Mouse (Mus musculus): ENCODE data around the gene Zar1l. TPM values are rescaled to one million over a fixed set of nuclear protein-coding genes. Genes with fewer than 3 reads are reported as not detected.

Gene Zar1l
- not detected in 2 replicates for total RNA-seq (2014; rRNA removed)
- polyA plus RNA-seq (2012; rRNA removed) = not detected in 2 replicates

DNA sequence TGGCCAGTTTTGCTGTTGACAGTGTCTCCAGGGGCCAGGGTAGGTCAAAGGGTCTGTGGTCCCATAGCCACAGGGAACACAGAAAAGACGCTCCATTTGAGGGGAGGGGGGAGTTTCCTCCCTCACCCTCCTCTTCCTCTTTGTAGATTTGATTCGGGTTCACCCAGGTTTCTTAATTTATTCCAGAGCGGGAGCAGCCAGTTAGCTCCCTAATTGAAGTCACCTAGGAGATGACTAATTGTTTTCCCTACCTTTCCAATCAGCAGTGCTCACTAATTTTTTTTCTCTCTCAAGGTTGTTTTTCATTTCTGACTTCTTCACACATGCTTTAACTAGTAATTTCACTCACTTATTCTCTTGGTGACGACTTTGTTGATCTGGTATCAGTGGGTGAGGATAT is at the start of gene Zar1l:
Gene Zar1l, minus strand, starts transcription at position 101 of the 400 bp plus-strand sequence.
- Histone ChIP-seq H3K4me3 (ENCODE audit: insufficient read depth, low read depth, low read length) (no peak within 1 kb of the TSS), H3K4me1 (ENCODE audit: control insufficient read depth, insufficient read depth, low read length) (no peaks in the 10 kb centered on the region), H3K27me3 (ENCODE audit: control insufficient read depth, insufficient read depth, low read length) (no peaks in the 10 kb centered on the region), H3K36me3 (ENCODE audit: control insufficient read depth, insufficient read depth, low read length) (no peaks in the 10 kb centered on the region), H3K79me2 (ENCODE audit: control insufficient read depth, insufficient read depth, low read length) (no peaks in the 10 kb centered on the region), H3K27ac (replicated peaks; ENCODE audit: insufficient read depth, low read depth, low read length) (no peak within 1 kb of the TSS), H3K9ac (ENCODE audit: low read depth, low read length) (no peak within 1 kb of the TSS)
- no peak for DNase-seq (ENCODE audit: extremely low read depth, low read depth, low spot score)
- no peak for TF ChIP-seq CTCF (IDR thresholded peaks at IDR 0.05; ENCODE audit: low read depth, low read length)
- 67% methylated on average over 4 of the region's 4 CpGs for WGBS

DNA sequence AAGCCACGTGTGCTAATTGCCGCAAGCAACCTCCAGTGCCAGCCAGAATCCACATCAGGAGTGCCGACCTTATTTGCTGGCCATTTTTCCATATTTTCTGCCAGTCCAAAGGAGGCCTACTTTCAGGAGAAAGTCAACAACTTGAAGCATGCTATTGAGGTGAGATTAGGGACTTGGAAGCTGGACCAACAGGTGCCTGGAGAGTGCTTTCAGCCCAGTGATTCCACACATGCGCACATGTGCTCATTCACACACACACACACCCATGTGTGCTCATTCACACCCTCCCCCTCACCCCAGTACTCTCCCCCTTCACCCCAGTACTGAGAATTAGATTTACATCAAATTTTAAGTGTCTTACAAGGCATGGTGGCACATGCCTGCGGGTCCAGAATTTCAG is 49.0 kb upstream of the Zar1l start:
- WGBS = 91% methylated on average over 5 of the region's 5 CpGs
- DNase-seq (ENCODE audit: extremely low read depth, low read depth, low spot score) = no peak
- H3K4me1 ChIP-seq (ENCODE audit: control insufficient read depth, insufficient read depth, low read length) = peaks cover 2% of the 10 kb centered on the region; the same call in 1 of the 2 replicates

DNA sequence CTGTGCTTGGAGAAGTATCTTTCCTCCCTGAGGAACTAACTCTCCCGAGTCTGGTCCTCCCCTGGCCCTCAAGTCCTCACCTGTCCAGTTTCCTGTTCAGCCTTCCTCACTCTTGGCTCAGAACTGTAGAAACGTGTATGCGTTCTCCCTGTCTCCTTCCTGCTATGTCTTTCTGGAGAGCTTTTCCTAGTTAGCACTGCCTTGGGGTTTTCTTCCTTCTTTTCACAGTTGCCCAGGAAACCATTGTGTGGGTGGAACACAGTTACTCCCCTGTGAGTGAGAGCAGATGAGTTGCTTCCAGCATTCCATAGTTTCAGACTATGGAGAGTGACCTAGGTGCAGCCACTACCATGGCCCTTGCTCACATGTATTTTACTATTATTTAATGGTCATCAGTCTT is 48.3 kb upstream of the Zar1l start:
- WGBS = 56% methylated on average over 3 of the region's 3 CpGs
- Histone ChIP-seq H3K36me3 (ENCODE audit: control insufficient read depth, insufficient read depth, low read length) (peaks cover 16% of the 10 kb centered on the region), H3K27ac (replicated peaks; ENCODE audit: insufficient read depth, low read depth, low read length) (no peak overlapping the region), H3K27me3 (ENCODE audit: control insufficient read depth, insufficient read depth, low read length) (no peaks in the 10 kb centered on the region), H3K79me2 (ENCODE audit: control insufficient read depth, insufficient read depth, low read length) (no peaks in the 10 kb centered on the region), H3K4me3 (ENCODE audit: insufficient read depth, low read depth, low read length) (no peak overlapping the region), H3K4me1 (ENCODE audit: control insufficient read depth, insufficient read depth, low read length) (peaks cover 2% of the 10 kb centered on the region; the same call in 1 of the 2 replicates), H3K9ac (ENCODE audit: low read depth, low read length) (no peak overlapping the region)
- DNase-seq (ENCODE audit: extremely low read depth, low read depth, low spot score) = no peak
- TF ChIP-seq CTCF (IDR thresholded peaks at IDR 0.05; ENCODE audit: low read depth, low read length) (no peak), POLR2A (IDR thresholded peaks at IDR 0.05; ENCODE audit: extremely low read depth, insufficient read depth, low read length) (no peak)

More for the DNA sequence above, 49.0 kb upstream of the Zar1l start:
- Histone ChIP-seq H3K27me3 (ENCODE audit: control insufficient read depth, insufficient read depth, low read length) (no peaks in the 10 kb centered on the region), H3K79me2 (ENCODE audit: control insufficient read depth, insufficient read depth, low read length) (no peaks in the 10 kb centered on the region), H3K27ac (replicated peaks; ENCODE audit: insufficient read depth, low read depth, low read length) (no peak overlapping the region), H3K4me3 (ENCODE audit: insufficient read depth, low read depth, low read length) (no peak overlapping the region), H3K9ac (ENCODE audit: low read depth, low read length) (no peak overlapping the region), H3K36me3 (ENCODE audit: control insufficient read depth, insufficient read depth, low read length) (peaks cover 20% of the 10 kb centered on the region)
- TF ChIP-seq CTCF (IDR thresholded peaks at IDR 0.05; ENCODE audit: low read depth, low read length) (no peak), POLR2A (IDR thresholded peaks at IDR 0.05; ENCODE audit: extremely low read depth, insufficient read depth, low read length) (no peak)

DNA sequence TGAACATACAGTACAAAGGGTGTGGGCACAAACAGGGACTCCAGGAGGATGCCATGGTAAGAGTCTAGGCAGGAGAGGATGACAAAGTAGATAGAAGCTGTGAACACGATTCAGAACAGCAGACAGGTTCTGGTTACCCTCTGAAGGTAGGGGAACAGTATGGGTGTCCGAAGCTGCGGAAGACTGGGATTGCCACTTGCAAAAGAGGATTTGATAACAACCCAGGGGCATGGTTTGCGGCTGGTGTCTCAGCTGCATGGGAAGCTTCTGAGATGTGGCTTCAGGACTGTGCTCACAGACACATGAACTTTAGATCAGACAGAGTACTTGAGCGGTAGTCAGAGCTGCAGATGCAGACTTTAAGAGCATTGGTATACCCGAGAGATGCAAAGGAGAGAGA is 46.5 kb upstream of the Zar1l start:
- H3K4me1 ChIP-seq (ENCODE audit: control insufficient read depth, insufficient read depth, low read length) = peaks cover 2% of the 10 kb centered on the region; the same call in 1 of the 2 replicates
- no peak for DNase-seq (ENCODE audit: extremely low read depth, low read depth, low spot score)
- 94% methylated on average over 6 of the region's 6 CpGs for WGBS
- H3K36me3 ChIP-seq (ENCODE audit: control insufficient read depth, insufficient read depth, low read length) = peaks cover 8% of the 10 kb centered on the region; the same call in 1 of the 2 replicates
- H3K27me3 ChIP-seq (ENCODE audit: control insufficient read depth, insufficient read depth, low read length) = no peaks in the 10 kb centered on the region
- no peaks in the 10 kb centered on the region for H3K79me2 ChIP-seq (ENCODE audit: control insufficient read depth, insufficient read depth, low read length)
- H3K4me3 ChIP-seq (ENCODE audit: insufficient read depth, low read depth, low read length) = no peak overlapping the region
- no peak for TF ChIP-seq CTCF (IDR thresholded peaks at IDR 0.05; ENCODE audit: low read depth, low read length)
- no peak for TF ChIP-seq POLR2A (IDR thresholded peaks at IDR 0.05; ENCODE audit: extremely low read depth, insufficient read depth, low read length)
- H3K9ac ChIP-seq (ENCODE audit: low read depth, low read length) = no peak overlapping the region
- no peak overlapping the region for H3K27ac ChIP-seq (replicated peaks; ENCODE audit: insufficient read depth, low read depth, low read length)

DNA sequence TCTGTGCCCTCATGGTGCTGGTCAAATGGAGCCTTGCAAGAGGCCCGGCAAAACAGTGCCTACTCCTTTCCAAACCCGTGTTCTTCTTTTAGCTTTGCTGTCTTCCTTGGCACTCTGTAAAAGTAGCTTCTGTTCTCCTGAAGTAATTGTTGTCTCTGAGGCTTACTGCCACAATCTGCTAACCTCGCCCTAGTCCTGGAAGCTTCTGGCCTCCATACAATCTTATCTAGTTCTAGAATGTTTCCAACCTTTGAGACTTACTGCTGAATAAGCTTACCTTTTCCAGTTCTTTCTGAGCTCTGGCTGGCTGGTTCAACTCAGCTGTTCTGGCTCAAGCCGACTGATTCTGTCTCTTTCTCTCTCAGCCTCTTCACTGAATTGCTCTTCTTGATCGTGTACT is 43.8 kb upstream of the Zar1l start:
- no peak overlapping the region for H3K9ac ChIP-seq (ENCODE audit: low read depth, low read length)
- peaks cover 2% of the 10 kb centered on the region; the same call in 1 of the 2 replicates for H3K4me1 ChIP-seq (ENCODE audit: control insufficient read depth, insufficient read depth, low read length)
- no peak overlapping the region for H3K4me3 ChIP-seq (ENCODE audit: insufficient read depth, low read depth, low read length)
- WGBS = 88% methylated on average over 5 of the region's 5 CpGs
- no peaks in the 10 kb centered on the region for H3K79me2 ChIP-seq (ENCODE audit: control insufficient read depth, insufficient read depth, low read length)
- H3K27me3 ChIP-seq (ENCODE audit: control insufficient read depth, insufficient read depth, low read length) = no peaks in the 10 kb centered on the region
- no peak for DNase-seq (ENCODE audit: extremely low read depth, low read depth, low spot score)
- no peak overlapping the region for H3K27ac ChIP-seq (replicated peaks; ENCODE audit: insufficient read depth, low read depth, low read length)
- TF ChIP-seq CTCF (IDR thresholded peaks at IDR 0.05; ENCODE audit: low read depth, low read length) = no peak
- no peak for TF ChIP-seq POLR2A (IDR thresholded peaks at IDR 0.05; ENCODE audit: extremely low read depth, insufficient read depth, low read length)
- 0 out of 2 replicates have a peak, but pooled peaks cover 2% of the 10 kb centered on the region for H3K36me3 ChIP-seq (ENCODE audit: control insufficient read depth, insufficient read depth, low read length)

DNA sequence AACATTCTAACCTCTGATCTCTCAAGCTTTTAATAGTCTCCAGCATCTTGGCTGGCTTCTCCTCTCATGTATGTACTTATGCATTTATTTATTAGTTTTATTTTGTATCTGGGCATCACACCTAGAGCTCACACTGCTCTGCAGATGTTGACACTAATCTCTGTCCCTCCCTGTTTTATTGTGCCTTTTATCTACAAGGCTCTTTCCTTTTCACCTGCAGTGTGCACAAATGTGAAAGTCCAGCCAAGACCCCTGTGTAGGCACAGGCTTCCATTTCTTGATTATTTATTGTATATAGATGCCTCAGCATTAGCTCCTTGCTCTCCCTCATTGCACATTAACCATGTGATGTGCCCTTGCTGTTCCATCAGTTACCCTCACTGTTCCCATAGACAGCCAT is 43.4 kb upstream of the Zar1l start:
- 0 out of 2 replicates have a peak, but pooled peaks cover 2% of the 10 kb centered on the region for H3K36me3 ChIP-seq (ENCODE audit: control insufficient read depth, insufficient read depth, low read length)
- H3K79me2 ChIP-seq (ENCODE audit: control insufficient read depth, insufficient read depth, low read length) = no peaks in the 10 kb centered on the region
- H3K27me3 ChIP-seq (ENCODE audit: control insufficient read depth, insufficient read depth, low read length) = no peaks in the 10 kb centered on the region
- no peak overlapping the region for H3K27ac ChIP-seq (replicated peaks; ENCODE audit: insufficient read depth, low read depth, low read length)
- H3K4me1 ChIP-seq (ENCODE audit: control insufficient read depth, insufficient read depth, low read length) = peaks cover 2% of the 10 kb centered on the region; the same call in 1 of the 2 replicates
- TF ChIP-seq CTCF (IDR thresholded peaks at IDR 0.05; ENCODE audit: low read depth, low read length) (no peak), POLR2A (IDR thresholded peaks at IDR 0.05; ENCODE audit: extremely low read depth, insufficient read depth, low read length) (no peak)
- H3K4me3 ChIP-seq (ENCODE audit: insufficient read depth, low read depth, low read length) = no peak overlapping the region
- no peak for DNase-seq (ENCODE audit: extremely low read depth, low read depth, low spot score)
- no peak overlapping the region for H3K9ac ChIP-seq (ENCODE audit: low read depth, low read length)

Data from liver, adult 2 months (tissue).